In the genomic region with DNA sequence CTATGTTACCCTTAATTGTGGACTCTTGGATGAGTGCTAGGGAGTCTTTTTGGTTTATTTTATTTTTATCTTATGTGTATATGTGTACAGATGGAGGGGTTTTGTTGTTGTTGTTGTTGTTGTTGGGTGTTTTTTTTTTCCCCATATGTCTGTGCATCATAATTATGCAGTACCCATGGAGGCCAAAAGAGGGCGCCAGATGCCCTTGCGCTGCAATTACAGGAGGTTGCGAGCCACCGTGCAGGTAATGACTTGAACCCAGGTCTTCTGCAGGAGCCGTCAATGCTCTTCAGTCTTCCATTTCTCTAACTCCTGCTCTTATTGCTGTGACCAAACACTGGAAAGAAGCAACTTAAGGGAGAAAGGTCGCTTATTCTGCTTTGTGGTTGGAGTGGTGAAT, we compare ENCODE assay signal across 24 mouse cellular contexts. TPM values are rescaled to one million over a fixed set of nuclear protein-coding genes. Genes with fewer than 3 reads are reported as not detected.
DNase-seq lines count a peak whose midpoint lies in the region; ATAC-seq and TF ChIP-seq lines count a peak whose summit lies in the region.
"Had no signal": no experiment of that assay in that cellular context is flagged by ENCODE, and none has a peak within 500 bp of the region (broad histone marks: within the 10 kb centered on the region; RNA-seq: fewer than 3 reads in every experiment).

No protein-coding gene starts in this region.

- no peaks in the 10 kb centered on the region for H3K27me3 ChIP-seq in cerebellum, adult 2 months (ENCODE audit: control insufficient read depth, insufficient read depth, low read length)
- no peaks in the 10 kb centered on the region for H3K27me3 ChIP-seq in kidney, postnatal 0 days (ENCODE audit: insufficient read depth, low read length)
- H3K27me3 ChIP-seq in kidney, embryonic 16.5 days (ENCODE audit: insufficient read depth, low read length) = no peaks in the 10 kb centered on the region
- no peaks in the 10 kb centered on the region for H3K27me3 ChIP-seq in lung, embryonic 14.5 days (ENCODE audit: insufficient read depth, low read length)
- H3K27me3 ChIP-seq: embryonic facial prominence, embryonic 13.5 days; forebrain, embryonic 12.5 days; hindbrain, embryonic 13.5 days had no signal

- ATAC-seq in kidney, postnatal 0 days (replicated peaks; ENCODE audit: low FRiP score, low read depth) = no peak
- no peak for ATAC-seq in kidney, embryonic 16.5 days (ENCODE audit: low FRiP score, low TSS enrichment)
- ATAC-seq in lung, embryonic 14.5 days (ENCODE audit: insufficient read depth) = no peak
- ATAC-seq: midbrain, embryonic 16.5 days had no signal

- no peak overlapping the region for H3K4me3 ChIP-seq in cerebellum, adult 2 months (replicated peaks; ENCODE audit: insufficient read depth, low read depth, low read length)
- H3K4me3 ChIP-seq in kidney, postnatal 0 days (replicated peaks; ENCODE audit: low read depth, low read length) = no peak overlapping the region
- no peak overlapping the region for H3K4me3 ChIP-seq in kidney, embryonic 16.5 days (ENCODE audit: low read length)
- H3K4me3 ChIP-seq in lung, embryonic 14.5 days (ENCODE audit: low read depth, low read length) = no peak overlapping the region
- H3K4me3 ChIP-seq: embryonic facial prominence, embryonic 13.5 days; erythroblast, embryonic 14.5 days; forebrain, embryonic 12.5 days; hindbrain, embryonic 13.5 days had no signal

- no peak overlapping the region for H3K4me2 ChIP-seq in kidney, postnatal 0 days (ENCODE audit: low read length)
- H3K4me2 ChIP-seq in kidney, embryonic 16.5 days (replicated peaks; ENCODE audit: low read depth, low read length) = no peak overlapping the region
- no peak overlapping the region for H3K4me2 ChIP-seq in lung, embryonic 14.5 days
- H3K4me2 ChIP-seq: embryonic facial prominence, embryonic 13.5 days; forebrain, embryonic 12.5 days; hindbrain, embryonic 13.5 days had no signal

- H3K9me3 ChIP-seq in kidney, postnatal 0 days (replicated peaks; ENCODE audit: low read length) = no peaks in the 10 kb centered on the region
- H3K9me3 ChIP-seq in kidney, embryonic 16.5 days (ENCODE audit: low read length) = no peaks in the 10 kb centered on the region
- H3K9me3 ChIP-seq in lung, embryonic 14.5 days (ENCODE audit: low read depth, low read length) = no peaks in the 10 kb centered on the region
- H3K9me3 ChIP-seq: embryonic facial prominence, embryonic 13.5 days; forebrain, embryonic 12.5 days had no signal

- H3K9ac ChIP-seq in kidney, postnatal 0 days (ENCODE audit: low read depth, low read length) = no peak overlapping the region
- H3K9ac ChIP-seq in kidney, embryonic 16.5 days (replicated peaks; ENCODE audit: low read length) = no peak overlapping the region
- no peak overlapping the region for H3K9ac ChIP-seq in lung, embryonic 14.5 days
- H3K9ac ChIP-seq: embryonic facial prominence, embryonic 13.5 days; forebrain, embryonic 12.5 days; hindbrain, embryonic 13.5 days had no signal

- no peaks in the 10 kb centered on the region for H3K4me1 ChIP-seq in cerebellum, adult 2 months (ENCODE audit: control insufficient read depth, insufficient read depth, low read length)
- no peaks in the 10 kb centered on the region for H3K4me1 ChIP-seq in kidney, postnatal 0 days (replicated peaks; ENCODE audit: insufficient read depth, low read length)
- H3K4me1 ChIP-seq in kidney, embryonic 16.5 days (ENCODE audit: insufficient read depth, low read length) = no peaks in the 10 kb centered on the region
- no peaks in the 10 kb centered on the region for H3K4me1 ChIP-seq in lung, embryonic 14.5 days (ENCODE audit: insufficient read depth)
- H3K4me1 ChIP-seq: embryonic facial prominence, embryonic 13.5 days had no signal

- peak; percentile 41; the same call in 1 of the 2 replicates for TF ChIP-seq CTCF in cerebellum, adult 2 months (IDR thresholded peaks at IDR 0.05; ENCODE audit: borderline replicate concordance, insufficient read depth, low read depth, low read length)
- peak; percentile 38; the same call in 1 of the 2 replicates for TF ChIP-seq CTCF in kidney, postnatal 0 days (IDR thresholded peaks at IDR 0.05; ENCODE audit: low read depth)
- peak; percentile 52 for TF ChIP-seq CTCF in lung, embryonic 14.5 days (IDR thresholded peaks at IDR 0.05; ENCODE audit: low read depth)

- TF ChIP-seq POLR2A in cerebellum, adult 2 months (IDR thresholded peaks at IDR 0.05; ENCODE audit: borderline replicate concordance, insufficient read depth, low read length) = no peak

- no peak overlapping the region for H3K27ac ChIP-seq in cerebellum, adult 2 months (ENCODE audit: insufficient read depth, low read length)
- H3K27ac ChIP-seq in kidney, postnatal 0 days = no peak overlapping the region
- H3K27ac ChIP-seq in kidney, embryonic 16.5 days (ENCODE audit: low read length) = no peak overlapping the region
- H3K27ac ChIP-seq in lung, embryonic 14.5 days (ENCODE audit: low read depth) = no peak overlapping the region
- H3K27ac ChIP-seq: embryonic facial prominence, embryonic 13.5 days; forebrain, embryonic 12.5 days; hindbrain, embryonic 13.5 days; macrophage had no signal

- no peak for DNase-seq in cerebellum, adult 2 months
- DNase-seq in cerebellum, adult 11 months = no peak
- DNase-seq in kidney, postnatal 0 days (ENCODE audit: low spot score) = no peak
- peak; percentile 13 for DNase-seq in lung, embryonic 14.5 days
- DNase-seq in lung, adult 18-20 months = no peak
- DNase-seq in ZHBTc4 (ENCODE audit: low read depth, low spot score) = peak; percentile 50
- DNase-seq in urinary bladder, postnatal 4 days (ENCODE audit: low spot score in 2 of 2) = no peak
- DNase-seq: adrenal gland, adult 2 months; cerebellum, adult 18-20 months; cerebellum, postnatal 25 days; embryo, embryonic 11 days; heart, adult 18-20 months; heart, postnatal 36 days; kidney, adult 2 months; kidney, postnatal 14 days; layer of hippocampus, postnatal 36 days; liver had no signal

- 80% methylated on average over 6 of the region's 6 CpGs for WGBS in cerebellum, adult 2 months
- 67% methylated on average over 6 of the region's 6 CpGs for WGBS in kidney, postnatal 0 days
- 63% methylated on average over 6 of the region's 6 CpGs for WGBS in kidney, embryonic 16.5 days
- WGBS in lung, embryonic 14.5 days = 64% methylated on average over 6 of the region's 6 CpGs

- no peaks in the 10 kb centered on the region for H3K36me3 ChIP-seq in kidney, postnatal 0 days (ENCODE audit: insufficient read depth, low read length)
- H3K36me3 ChIP-seq in kidney, embryonic 16.5 days (ENCODE audit: insufficient read depth, low read length) = no peaks in the 10 kb centered on the region
- no peaks in the 10 kb centered on the region for H3K36me3 ChIP-seq in lung, embryonic 14.5 days (ENCODE audit: insufficient read depth)
- H3K36me3 ChIP-seq: embryonic facial prominence, embryonic 13.5 days; forebrain, embryonic 12.5 days; hindbrain, embryonic 13.5 days had no signal

RNA-seq across cellular contexts. Expression of gene Tmem132c, which starts 23.9 kb away (rescaled TPM):
- polyA plus RNA-seq in cerebellum, adult 2 months (2012; rRNA removed) = 14.0 TPM in 2 replicates
- polyA plus RNA-seq in kidney, postnatal 0 days (2015; fragmentation: Nextera tagmentation; extraction: Ambion mirVana) = 0.74 and 0.75 TPM in 2 replicates
- 1.3 and 1.5 TPM in 2 replicates for polyA plus RNA-seq in kidney, embryonic 16.5 days (2015; fragmentation: Nextera tagmentation; extraction: Ambion mirVana)
- 23.3 and 28.5 TPM in 2 replicates for polyA plus RNA-seq in lung, embryonic 14.5 days (2014; fragmentation: Nextera tagmentation; extraction: Ambion mirVana)
- polyA plus RNA-seq: erythroblast, embryonic 14.5 days; macrophage had no signal

Comparison
In these comparisons a context has a peak if more than half of its experiments do, and no peak if none do; other contexts are left out.
1. DNase-seq: peak in lung, embryonic 14.5 days (single experiment) and ZHBTc4 (single experiment); none in cerebellum, adult 2 months (0 of 2), cerebellum, adult 11 months (single experiment), kidney, postnatal 0 days (single experiment), lung, adult 18-20 months (0 of 2) and urinary bladder, postnatal 4 days (0 of 2).
2. Peak in every context shown above with its lines, with median percentiles within 50 percentile points of each other: CTCF ChIP-seq.